In genomic region chr9:74066766-74067165, GRCm38 (mm10) we compare ENCODE assay signal across 26 mouse cellular contexts. TPM values are rescaled to one million over a fixed set of nuclear protein-coding genes. Genes with fewer than 3 reads are reported as not detected.
DNase-seq lines count a peak whose midpoint lies in the region; ATAC-seq and TF ChIP-seq lines count a peak whose summit lies in the region.
"Had no signal": no experiment of that assay in that cellular context is flagged by ENCODE, and none has a peak within 500 bp of the region (broad histone marks: within the 10 kb centered on the region; RNA-seq: fewer than 3 reads in every experiment).

No protein-coding gene starts in this region.

- no peak overlapping the region for H3K4me3 ChIP-seq in forebrain, embryonic 14.5 days (ENCODE audit: low read depth, low read length)
- no peak overlapping the region for H3K4me3 ChIP-seq in forebrain, embryonic 16.5 days (replicated peaks; ENCODE audit: low read length)
- no peak overlapping the region for H3K4me3 ChIP-seq in hindbrain, postnatal 0 days (ENCODE audit: low read length)
- H3K4me3 ChIP-seq in hindbrain, embryonic 12.5 days: no peak overlapping the region
- no peak overlapping the region for H3K4me3 ChIP-seq in midbrain, postnatal 0 days (ENCODE audit: low read depth, low read length)
- H3K4me3 ChIP-seq in midbrain, embryonic 11.5 days (ENCODE audit: low read depth, low read length): no peak overlapping the region
- no peak overlapping the region for H3K4me3 ChIP-seq in limb, embryonic 15.5 days
- H3K4me3 ChIP-seq: forebrain, embryonic 10.5 days; heart, embryonic 10.5 days; heart, embryonic 15.5 days; liver, embryonic 15.5 days; lung, embryonic 15.5 days; midbrain, embryonic 12.5 days; neural tube, embryonic 15.5 days had no signal

- no peaks in the 10 kb centered on the region for H3K9me3 ChIP-seq in forebrain, embryonic 14.5 days (replicated peaks; ENCODE audit: control insufficient read depth, low read length)
- no peaks in the 10 kb centered on the region for H3K9me3 ChIP-seq in forebrain, embryonic 16.5 days (ENCODE audit: control insufficient read depth, low read length)
- H3K9me3 ChIP-seq in hindbrain, postnatal 0 days (ENCODE audit: low read length): no peaks in the 10 kb centered on the region
- H3K9me3 ChIP-seq in hindbrain, embryonic 12.5 days (replicated peaks): no peaks in the 10 kb centered on the region
- no peaks in the 10 kb centered on the region for H3K9me3 ChIP-seq in midbrain, postnatal 0 days (ENCODE audit: low read length)
- no peaks in the 10 kb centered on the region for H3K9me3 ChIP-seq in midbrain, embryonic 11.5 days (ENCODE audit: control insufficient read depth, low read length)
- no peaks in the 10 kb centered on the region for H3K9me3 ChIP-seq in limb, embryonic 15.5 days
- H3K9me3 ChIP-seq: forebrain, embryonic 10.5 days; heart, embryonic 10.5 days; heart, embryonic 15.5 days; liver, embryonic 15.5 days; lung, embryonic 15.5 days; midbrain, embryonic 12.5 days; neural tube, embryonic 15.5 days had no signal

- ATAC-seq in forebrain, embryonic 14.5 days: no peak
- ATAC-seq in forebrain, embryonic 16.5 days: no peak
- peak; percentile 76 for ATAC-seq in hindbrain, postnatal 0 days
- ATAC-seq in hindbrain, embryonic 12.5 days (ENCODE audit: low FRiP score): no peak
- no peak for ATAC-seq in midbrain, postnatal 0 days (ENCODE audit: low FRiP score)
- no peak for ATAC-seq in midbrain, embryonic 11.5 days (ENCODE audit: low FRiP score)
- 0 out of 2 replicates have a peak, but pooled peaks have one; percentile 35 for ATAC-seq in limb, embryonic 15.5 days (ENCODE audit: insufficient number of reproducible peaks, low FRiP score, low TSS enrichment, low read depth)
- no peak for ATAC-seq in erythroid progenitor cell, adult 5-6 weeks (replicated peaks; ENCODE audit: low FRiP score, poor library complexity, severe bottlenecking)
- ATAC-seq: intestine, postnatal 0 days had no signal

- no peak for TF ChIP-seq CTCF in hindbrain, postnatal 0 days (IDR thresholded peaks at IDR 0.05; ENCODE audit: low read depth)
- no peak for TF ChIP-seq CTCF in midbrain, postnatal 0 days (IDR thresholded peaks at IDR 0.05)

- H3K9ac ChIP-seq in forebrain, embryonic 14.5 days (ENCODE audit: low read length): no peak overlapping the region
- H3K9ac ChIP-seq in forebrain, embryonic 16.5 days (replicated peaks; ENCODE audit: low read depth, low read length): no peak overlapping the region
- H3K9ac ChIP-seq in hindbrain, postnatal 0 days (replicated peaks; ENCODE audit: low read length): no peak overlapping the region
- H3K9ac ChIP-seq in hindbrain, embryonic 12.5 days: no peak overlapping the region
- no peak overlapping the region for H3K9ac ChIP-seq in midbrain, postnatal 0 days (replicated peaks; ENCODE audit: low read length, poor library complexity, severe bottlenecking)
- H3K9ac ChIP-seq in midbrain, embryonic 11.5 days (ENCODE audit: low read length): no peak overlapping the region
- no peak overlapping the region for H3K9ac ChIP-seq in limb, embryonic 15.5 days
- H3K9ac ChIP-seq: heart, embryonic 15.5 days; liver, embryonic 15.5 days; lung, embryonic 15.5 days; midbrain, embryonic 12.5 days; neural tube, embryonic 15.5 days had no signal

- WGBS in forebrain, embryonic 14.5 days: 65% methylated on average over 10 of the region's 10 CpGs
- WGBS in forebrain, embryonic 16.5 days: 59% methylated on average over 10 of the region's 10 CpGs
- 32% methylated on average over 10 of the region's 10 CpGs for WGBS in hindbrain, postnatal 0 days
- 65% methylated on average over 10 of the region's 10 CpGs for WGBS in hindbrain, embryonic 12.5 days
- 50% methylated on average over 10 of the region's 10 CpGs for WGBS in midbrain, postnatal 0 days
- 77% methylated on average over 10 of the region's 10 CpGs for WGBS in midbrain, embryonic 11.5 days
- 41% methylated on average over 10 of the region's 10 CpGs for WGBS in limb, embryonic 15.5 days

- H3K4me2 ChIP-seq in forebrain, embryonic 14.5 days (ENCODE audit: low read length): no peak overlapping the region
- H3K4me2 ChIP-seq in forebrain, embryonic 16.5 days (ENCODE audit: low read length): no peak overlapping the region
- H3K4me2 ChIP-seq in hindbrain, postnatal 0 days (ENCODE audit: low read depth, low read length): no peak overlapping the region
- no peak overlapping the region for H3K4me2 ChIP-seq in hindbrain, embryonic 12.5 days (replicated peaks)
- H3K4me2 ChIP-seq in midbrain, postnatal 0 days (ENCODE audit: low read depth, low read length, poor library complexity, severe bottlenecking): no peak overlapping the region
- no peak overlapping the region for H3K4me2 ChIP-seq in midbrain, embryonic 11.5 days
- no peak overlapping the region for H3K4me2 ChIP-seq in limb, embryonic 15.5 days
- H3K4me2 ChIP-seq: heart, embryonic 15.5 days; liver, embryonic 15.5 days; lung, embryonic 15.5 days; midbrain, embryonic 12.5 days; neural tube, embryonic 15.5 days had no signal

- peak; percentile 9 for DNase-seq in forebrain, embryonic 14.5 days (ENCODE audit: low spot score)
- peak; percentile 81 for DNase-seq in hindbrain, postnatal 0 days (ENCODE audit: low spot score)
- DNase-seq in midbrain, postnatal 0 days (ENCODE audit: low spot score): peak; percentile 78
- DNase-seq in midbrain, embryonic 11.5 days (ENCODE audit: low spot score, missing footprints): no peak
- DNase-seq: adrenal gland, postnatal 25 days; B cell, adult 2 months; cerebellum, adult 8-10 months; gastrocnemius, postnatal 25 days; heart, adult 11 months; kidney, postnatal 14 days; right cerebral cortex, postnatal 14 days; spleen, adult 18-20 months had no signal

- H3K4me1 ChIP-seq in forebrain, embryonic 14.5 days (ENCODE audit: control insufficient read depth, insufficient read depth, low read length): no peaks in the 10 kb centered on the region
- no peaks in the 10 kb centered on the region; the same call in 1 of the 2 replicates for H3K4me1 ChIP-seq in forebrain, embryonic 16.5 days (replicated peaks; ENCODE audit: control insufficient read depth, insufficient read depth, low read length)
- H3K4me1 ChIP-seq in hindbrain, postnatal 0 days (ENCODE audit: insufficient read depth, low read length): no peaks in the 10 kb centered on the region; the same call in 1 of the 2 replicates
- no peaks in the 10 kb centered on the region for H3K4me1 ChIP-seq in hindbrain, embryonic 12.5 days
- H3K4me1 ChIP-seq in midbrain, postnatal 0 days (ENCODE audit: insufficient read depth, low read length): no peaks in the 10 kb centered on the region; the same call in 1 of the 2 replicates
- no peaks in the 10 kb centered on the region for H3K4me1 ChIP-seq in midbrain, embryonic 11.5 days (ENCODE audit: control insufficient read depth, insufficient read depth, low read length)
- H3K4me1 ChIP-seq in limb, embryonic 15.5 days: no peaks in the 10 kb centered on the region
- H3K4me1 ChIP-seq: forebrain, embryonic 10.5 days; liver, embryonic 15.5 days; lung, embryonic 15.5 days; midbrain, embryonic 12.5 days had no signal

- no peak overlapping the region for H3K27ac ChIP-seq in forebrain, embryonic 14.5 days (ENCODE audit: low read depth, low read length)
- H3K27ac ChIP-seq in forebrain, embryonic 16.5 days (ENCODE audit: low read length): no peak overlapping the region
- H3K27ac ChIP-seq in hindbrain, postnatal 0 days: peak overlapping the region; percentile 15; the same call in 1 of the 2 replicates
- H3K27ac ChIP-seq in hindbrain, embryonic 12.5 days: no peak overlapping the region
- H3K27ac ChIP-seq in midbrain, postnatal 0 days (ENCODE audit: low read depth, low read length): no peak overlapping the region
- H3K27ac ChIP-seq in midbrain, embryonic 11.5 days (ENCODE audit: low read depth, low read length): no peak overlapping the region
- H3K27ac ChIP-seq in limb, embryonic 15.5 days: no peak overlapping the region
- H3K27ac ChIP-seq: forebrain, embryonic 10.5 days; heart, embryonic 10.5 days; heart, embryonic 15.5 days; liver, embryonic 15.5 days; lung, embryonic 15.5 days; midbrain, embryonic 12.5 days; neural tube, embryonic 15.5 days had no signal

- H3K27me3 ChIP-seq in forebrain, embryonic 14.5 days (replicated peaks; ENCODE audit: control insufficient read depth, insufficient read depth, low read length): no peaks in the 10 kb centered on the region
- H3K27me3 ChIP-seq in forebrain, embryonic 16.5 days (replicated peaks; ENCODE audit: control insufficient read depth, insufficient read depth, low read length): no peaks in the 10 kb centered on the region
- H3K27me3 ChIP-seq in hindbrain, postnatal 0 days (ENCODE audit: insufficient read depth, low read length): no peaks in the 10 kb centered on the region
- H3K27me3 ChIP-seq in hindbrain, embryonic 12.5 days: no peaks in the 10 kb centered on the region
- no peaks in the 10 kb centered on the region for H3K27me3 ChIP-seq in midbrain, postnatal 0 days (ENCODE audit: insufficient read depth, low read length)
- no peaks in the 10 kb centered on the region for H3K27me3 ChIP-seq in midbrain, embryonic 11.5 days (ENCODE audit: control insufficient read depth, insufficient read depth, low read length)
- H3K27me3 ChIP-seq in limb, embryonic 15.5 days: no peaks in the 10 kb centered on the region
- H3K27me3 ChIP-seq: heart, embryonic 15.5 days; liver, embryonic 15.5 days; lung, embryonic 15.5 days; midbrain, embryonic 12.5 days; neural tube, embryonic 15.5 days had no signal

- no peaks in the 10 kb centered on the region for H3K36me3 ChIP-seq in forebrain, embryonic 14.5 days (ENCODE audit: control insufficient read depth, insufficient read depth, low read length)
- H3K36me3 ChIP-seq in forebrain, embryonic 16.5 days (ENCODE audit: control insufficient read depth, insufficient read depth): no peaks in the 10 kb centered on the region
- H3K36me3 ChIP-seq in hindbrain, postnatal 0 days (ENCODE audit: insufficient read depth, low read length): no peaks in the 10 kb centered on the region
- H3K36me3 ChIP-seq in hindbrain, embryonic 12.5 days: no peaks in the 10 kb centered on the region
- no peaks in the 10 kb centered on the region for H3K36me3 ChIP-seq in midbrain, postnatal 0 days (ENCODE audit: insufficient read depth, low read length)
- no peaks in the 10 kb centered on the region for H3K36me3 ChIP-seq in midbrain, embryonic 11.5 days (ENCODE audit: control insufficient read depth, insufficient read depth, low read length)
- H3K36me3 ChIP-seq in limb, embryonic 15.5 days: no peaks in the 10 kb centered on the region
- H3K36me3 ChIP-seq: forebrain, embryonic 10.5 days; heart, embryonic 10.5 days; heart, embryonic 15.5 days; liver, embryonic 15.5 days; lung, embryonic 15.5 days; midbrain, embryonic 12.5 days; neural tube, embryonic 15.5 days had no signal

RNA-seq across cellular contexts. Expression of gene Wdr72, which starts 43.4 kb away (rescaled TPM):
- polyA plus RNA-seq in forebrain, embryonic 14.5 days (2014; fragmentation: Nextera tagmentation; extraction: Ambion mirVana): 0.19 and 0.25 TPM in 2 replicates
- polyA plus RNA-seq in forebrain, embryonic 16.5 days (2015; fragmentation: Nextera tagmentation; extraction: Ambion mirVana): 0.16 and 0.18 TPM in 2 replicates
- 0.25 and 0.58 TPM in 2 replicates for total RNA-seq in hindbrain, postnatal 0 days (2014; rRNA removed)
- 1.1 and 1.2 TPM in 2 replicates for polyA plus RNA-seq in hindbrain, postnatal 0 days (2015; fragmentation: Nextera tagmentation; extraction: Ambion mirVana)
- 0.56 and 0.69 TPM in 2 replicates for polyA plus RNA-seq in hindbrain, embryonic 12.5 days (2016; fragmentation: Nextera tagmentation; extraction: Ambion mirVana)
- 0.27 and 0.52 TPM in 2 replicates for total RNA-seq in midbrain, postnatal 0 days (2014; rRNA removed)
- polyA plus RNA-seq in midbrain, postnatal 0 days (2015; fragmentation: Nextera tagmentation; extraction: Ambion mirVana): 0.32 and 0.42 TPM in 2 replicates
- polyA plus RNA-seq in midbrain, embryonic 11.5 days (2014; fragmentation: Nextera tagmentation; extraction: Ambion mirVana): 0.90 and 0.91 TPM in 2 replicates
- polyA plus RNA-seq in limb, embryonic 15.5 days (2015; fragmentation: Nextera tagmentation; extraction: Ambion mirVana): 0.17 and 0.27 TPM in 2 replicates
- total RNA-seq in erythroid progenitor cell, adult 5-6 weeks (2015; ENCODE audit: low replicate concordance): not detected in 2 replicates
- total RNA-seq in erythroid progenitor cell, adult 5-6 weeks (2017; ENCODE audit: low replicate concordance): not detected in 2 replicates
- total RNA-seq: adrenal gland, postnatal 25 days; left cerebral cortex, adult 18-20 months; megakaryocyte, adult 5-6 weeks had no signal
- polyA plus RNA-seq: liver, embryonic 15.5 days had no signal

Comparison
In these comparisons a context has a peak if more than half of its experiments do, and no peak if none do; other contexts are left out.
1. ATAC-seq: peak in hindbrain, postnatal 0 days (single experiment) and limb, embryonic 15.5 days (single experiment); none in forebrain, embryonic 14.5 days (single experiment), forebrain, embryonic 16.5 days (single experiment), hindbrain, embryonic 12.5 days (single experiment), midbrain, postnatal 0 days (single experiment), midbrain, embryonic 11.5 days (single experiment) and erythroid progenitor cell, adult 5-6 weeks (single experiment).